Mouse (Mus musculus) kidney, adult 10 weeks (tissue): ENCODE results near the gene Taf1. TPM values are rescaled to one million over a fixed set of nuclear protein-coding genes. Genes with fewer than 3 reads are reported as not detected.

ENCODE experiments used
- polyA plus RNA-seq: library from polyadenylated mRNA; stranded (reverse); fragments of 350-450 nt; fragmentation: Illumina TruSeq; extraction: RNeasy Lipid Tissue Mini Kit (QIAGEN cat#74804); gene quantifications from one replicate; pipeline ENCODE4 v1.2.3, GENCODE M21; 2014; ENCODE audit warnings: low read depth, low replicate concordance

Gene Taf1
- 48.6 TPM for polyA plus RNA-seq

DNA sequence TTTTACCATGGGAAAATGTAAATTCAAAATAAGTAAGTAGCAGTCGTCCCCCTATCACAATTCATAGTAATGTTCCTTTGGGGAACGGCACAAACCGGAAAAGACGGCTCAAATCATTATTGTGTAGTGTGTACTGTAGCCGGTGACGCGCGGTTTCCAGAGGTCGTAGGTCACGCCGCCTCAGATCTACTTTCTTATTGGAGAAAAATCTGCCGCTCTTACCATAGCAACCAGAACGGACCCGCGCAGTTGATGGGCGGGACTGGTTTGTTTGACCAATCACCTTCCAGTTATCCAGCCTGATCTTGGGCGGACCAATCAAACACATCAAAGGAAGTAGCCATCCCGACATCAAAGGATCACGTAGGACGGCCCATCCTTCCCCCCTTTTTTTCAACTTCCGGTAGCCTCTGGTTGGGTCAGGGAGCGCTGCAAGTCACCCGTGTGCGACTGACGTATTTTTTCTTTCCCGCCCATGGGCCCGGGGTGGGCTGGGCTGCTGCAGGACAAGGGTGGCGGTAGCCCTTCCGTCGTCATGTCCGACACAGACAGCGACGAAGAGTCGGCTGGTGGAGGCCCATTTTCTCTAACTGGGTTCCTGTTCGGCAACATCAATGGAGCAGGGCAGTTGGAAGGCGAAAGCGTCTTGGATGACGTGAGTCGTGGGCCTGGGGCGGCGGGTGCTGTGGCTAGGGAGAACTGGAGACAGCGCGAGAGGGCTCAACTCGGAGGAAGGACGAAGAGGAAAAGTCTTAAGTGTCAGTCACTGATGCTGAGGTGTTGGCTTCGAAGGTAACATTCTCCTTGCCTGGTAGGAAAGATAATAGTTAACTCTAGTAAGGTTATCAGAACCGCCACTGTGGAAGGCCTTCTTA, at the start of gene Taf1:
Taf1 (plus strand) TSS at position 388 of the 875 bp plus-strand sequence.

GRCm38 (mm10) chrX:101639741-101640166, 107.2 kb downstream of the Taf1 start, which contains the start of gene Ogt:
Gene Ogt, plus strand, starts transcription at chrX:101640060.

Other genes with a start within 250 kb of the Taf1 start
- not detected for gene Nlgn3, start 233.6 kb upstream of the Taf1 start, polyA plus RNA-seq
- 6.3 TPM for gene Gjb1, start 156.4 kb upstream of the Taf1 start, polyA plus RNA-seq
- gene Zmym3, start 111.9 kb upstream of the Taf1 start, polyA plus RNA-seq, result 11.8 TPM
- gene Nono, start 103.4 kb upstream of the Taf1 start, polyA plus RNA-seq, result 195 TPM
- not detected for gene Itgb1bp2, start 83.6 kb upstream of the Taf1 start, polyA plus RNA-seq
- 185 TPM for gene Ogt, start 107.3 kb downstream of the Taf1 start, polyA plus RNA-seq
- not detected for gene Cxcr3, start 201.5 kb downstream of the Taf1 start, polyA plus RNA-seq